Mouse (Mus musculus): ENCODE measurements around the gene Stx5a.

Gene Stx5a

GRCm38 (mm10) chr19:8741243-8741869, at the start of gene Stx5a:
TSS of gene Stx5a (plus strand) at chr19:8741413.
- DNase-seq (ENCODE audit: low spot score) = peak; percentile 96

DNA sequence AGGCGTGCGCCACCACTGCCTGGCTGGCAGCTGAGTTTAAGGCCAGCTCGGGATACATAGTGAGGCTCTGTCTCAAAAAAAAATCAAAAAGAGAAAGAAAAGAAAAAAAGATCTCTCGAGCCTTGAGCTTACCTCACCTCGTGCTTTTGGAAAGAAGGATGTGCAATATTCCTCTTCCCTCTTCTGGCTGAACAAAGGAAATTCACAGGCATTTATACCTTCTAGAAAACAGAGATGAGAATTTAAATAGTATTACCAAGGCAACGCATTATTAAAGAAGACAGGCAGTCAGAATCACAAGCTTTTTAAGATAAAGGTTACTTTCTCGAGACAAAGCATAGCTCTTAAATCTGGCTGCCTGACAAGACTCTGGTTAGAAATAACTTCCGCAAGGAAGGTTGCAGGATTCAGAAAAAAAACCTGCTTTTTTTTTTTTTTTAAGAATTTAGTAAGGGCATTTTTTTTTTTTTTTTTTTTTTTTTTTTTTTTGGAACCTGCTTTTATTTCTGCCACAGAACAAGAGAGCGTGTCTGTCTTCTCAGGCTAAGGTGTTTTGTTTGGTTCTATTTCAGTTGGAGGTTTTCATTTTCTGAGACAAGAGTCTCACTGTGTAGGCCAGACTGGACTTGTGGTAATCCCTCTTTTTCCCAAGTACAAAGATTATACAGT, 49.2 kb upstream of the Stx5a start:
- DNase-seq (ENCODE audit: low spot score) = no peak

- DNase-seq (ENCODE audit: low spot score) = no peak
Observed at GRCm38 (mm10) chr19:8692740-8693139, 48.5 kb upstream of the Stx5a start.

DNA sequence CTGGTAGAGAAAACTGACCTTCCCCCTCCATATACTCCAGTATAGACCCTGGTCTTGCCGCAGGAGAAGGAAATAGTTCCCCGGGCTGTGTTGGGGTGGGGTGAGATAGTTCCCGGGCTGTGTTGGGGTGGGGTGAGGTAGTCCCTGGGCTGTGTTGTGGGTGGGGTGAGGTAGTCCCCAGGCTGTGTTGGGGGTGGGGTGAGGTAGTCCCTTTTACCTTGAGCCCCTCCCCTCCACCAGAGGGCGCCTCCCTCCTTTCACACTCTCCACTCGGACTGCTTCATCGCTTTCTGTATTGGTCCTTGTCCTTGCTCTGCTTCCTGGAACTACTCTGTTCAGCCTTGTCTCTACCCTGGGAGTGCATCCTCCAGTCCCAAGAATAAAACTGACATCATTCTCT, 45.9 kb upstream of the Stx5a start:
- DNase-seq (ENCODE audit: low spot score) = peak; percentile 64

DNA sequence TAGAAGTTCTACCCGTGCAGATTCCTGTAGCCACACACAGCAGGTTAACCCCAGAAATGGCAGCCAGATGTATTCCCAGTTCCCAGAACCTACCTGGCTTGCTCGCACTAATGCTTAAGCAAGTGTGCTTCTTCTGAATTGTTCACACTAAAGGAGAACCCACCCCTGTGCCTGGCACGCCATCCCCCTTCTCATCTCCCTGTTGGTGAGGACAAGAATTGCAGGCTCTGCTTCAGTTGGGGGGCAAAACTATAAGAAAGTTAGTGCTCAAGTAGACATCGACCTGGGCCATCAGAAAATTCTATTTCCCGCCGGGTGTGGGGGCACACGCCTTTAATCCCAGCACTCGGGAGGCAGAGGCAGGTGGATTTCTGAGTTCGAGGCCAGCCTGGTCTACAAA, 41.6 kb upstream of the Stx5a start:
- no peak for DNase-seq (ENCODE audit: low spot score)

GRCm38 (mm10) chr19:8702458-8702857, 38.8 kb upstream of the Stx5a start:
- no peak for DNase-seq (ENCODE audit: low spot score)

GRCm38 (mm10) chr19:8703571-8703970, 37.6 kb upstream of the Stx5a start:
- DNase-seq (ENCODE audit: low spot score) = no peak

DNA sequence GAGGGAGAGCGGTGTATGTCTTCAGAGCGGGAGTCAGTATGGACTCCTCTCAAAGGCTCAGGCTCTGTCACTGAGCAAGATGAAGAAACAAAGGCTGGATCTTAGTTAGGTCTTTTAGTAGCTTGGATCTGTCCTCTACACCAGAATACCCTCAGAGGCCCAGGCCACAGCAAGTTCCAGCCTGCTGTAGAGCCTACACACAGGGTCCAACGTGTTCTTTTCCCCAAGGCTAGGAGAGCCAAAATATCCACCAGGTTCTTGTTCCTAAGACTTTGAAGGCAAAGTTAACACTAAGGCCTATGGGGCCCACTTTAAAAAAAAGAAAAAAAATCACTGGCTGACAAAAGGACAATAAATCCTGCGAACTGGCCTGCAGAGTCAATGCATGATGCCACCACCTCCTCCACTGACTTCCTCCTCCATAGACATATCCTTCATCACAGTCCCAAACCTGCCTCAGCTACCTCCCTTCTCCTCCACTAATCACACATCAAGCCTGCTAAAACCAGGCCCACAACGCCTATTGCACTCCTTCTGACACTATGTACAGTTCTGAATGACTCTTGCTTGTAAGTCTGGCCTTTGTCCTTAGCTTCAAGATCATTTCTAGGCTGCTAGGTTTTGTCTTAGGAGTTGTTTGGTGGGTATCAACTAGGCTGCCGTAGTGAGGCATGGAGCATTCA, 36.0 kb upstream of the Stx5a start:
- no peak for DNase-seq (ENCODE audit: low spot score)

- no peak for DNase-seq (ENCODE audit: low spot score)
Observed at GRCm38 (mm10) chr19:8706132-8706667, 35.0 kb upstream of the Stx5a start.

- DNase-seq (ENCODE audit: low spot score) = no peak
Observed at GRCm38 (mm10) chr19:8706930-8707329, 34.3 kb upstream of the Stx5a start.

DNA sequence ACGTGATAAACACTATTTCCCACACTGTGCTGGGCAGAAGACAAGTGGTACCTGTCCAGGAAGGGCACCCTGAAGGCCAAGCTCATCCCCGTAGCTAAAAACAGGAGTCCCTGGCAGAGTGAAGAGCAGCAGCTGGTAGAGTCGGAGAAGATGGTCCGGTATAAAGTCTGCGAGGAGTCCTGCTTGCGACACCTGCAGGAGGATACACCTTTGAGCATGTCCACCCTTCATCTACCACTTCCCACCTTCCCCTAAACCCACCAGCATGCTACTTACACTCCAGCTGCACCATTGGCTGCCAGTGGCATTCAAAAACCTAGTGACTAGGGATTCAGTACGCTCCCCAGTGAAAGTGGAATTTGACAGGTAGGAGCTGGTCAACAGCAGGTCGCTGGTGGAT, 32.3 kb upstream of the Stx5a start:
- DNase-seq (ENCODE audit: low spot score) = no peak

DNA sequence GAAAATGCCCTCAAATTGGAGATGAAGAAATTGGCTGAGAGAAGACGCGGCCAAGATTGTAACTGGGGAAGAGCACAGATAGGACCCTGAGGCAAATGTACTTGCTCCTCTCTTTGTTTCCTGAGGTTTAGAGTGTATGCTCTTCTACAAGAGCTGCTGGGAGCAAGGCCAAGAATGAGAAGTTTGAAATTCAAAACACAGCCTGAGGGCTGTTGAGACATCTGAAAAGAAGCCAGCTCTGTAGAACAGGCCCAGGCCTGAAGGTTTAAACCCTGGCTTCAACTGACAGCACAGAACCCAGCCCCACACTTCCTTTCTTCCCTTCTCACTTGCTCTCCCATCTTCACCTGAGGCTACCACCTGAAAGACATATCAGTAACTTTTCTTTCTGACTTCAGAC, 31.2 kb upstream of the Stx5a start:
- DNase-seq (ENCODE audit: low spot score) = no peak

- no peak for DNase-seq (ENCODE audit: low spot score)
Observed at GRCm38 (mm10) chr19:8711506-8711905, 29.7 kb upstream of the Stx5a start.

GRCm38 (mm10) chr19:8711949-8712869, 29.0 kb upstream of the Stx5a start:
- DNase-seq (ENCODE audit: low spot score) = no peak

GRCm38 (mm10) chr19:8712870-8713305, 28.3 kb upstream of the Stx5a start:
- DNase-seq (ENCODE audit: low spot score) = peak; percentile 83

DNA sequence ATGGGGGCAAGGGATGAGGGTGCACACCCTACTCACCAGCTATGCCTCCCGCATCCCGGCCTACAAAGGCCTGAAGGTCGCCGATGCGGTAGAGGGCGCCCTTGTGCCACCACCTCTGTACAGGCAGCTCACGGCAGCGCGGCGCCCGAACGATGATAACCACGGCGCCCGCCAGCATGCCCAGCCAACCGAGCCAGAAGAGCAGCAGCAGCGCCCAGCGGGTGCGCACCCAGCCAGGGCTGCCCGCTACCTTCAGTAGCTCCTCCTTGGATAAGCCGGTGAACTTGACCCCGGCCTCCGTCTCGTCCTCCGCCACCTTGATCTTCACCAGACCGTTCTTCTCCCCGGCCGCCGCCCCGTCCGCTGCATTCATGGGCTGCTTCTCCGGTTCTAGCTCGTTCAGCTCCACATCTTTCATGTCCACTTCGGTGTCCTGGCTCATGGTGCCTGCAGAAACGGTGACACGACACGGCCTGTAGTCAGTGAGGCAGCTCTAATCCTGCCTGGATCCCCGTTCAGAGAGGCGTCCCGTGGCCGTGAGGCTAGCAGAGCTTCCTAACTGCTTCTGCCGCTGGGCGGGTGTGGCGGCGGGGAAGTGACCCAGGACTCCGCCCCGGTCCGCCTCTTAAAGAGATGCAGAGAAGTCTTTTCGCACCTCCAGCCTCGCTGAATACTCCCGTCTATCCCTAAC, 27.8 kb upstream of the Stx5a start:
- DNase-seq (ENCODE audit: low spot score) = peak; percentile 94

DNA sequence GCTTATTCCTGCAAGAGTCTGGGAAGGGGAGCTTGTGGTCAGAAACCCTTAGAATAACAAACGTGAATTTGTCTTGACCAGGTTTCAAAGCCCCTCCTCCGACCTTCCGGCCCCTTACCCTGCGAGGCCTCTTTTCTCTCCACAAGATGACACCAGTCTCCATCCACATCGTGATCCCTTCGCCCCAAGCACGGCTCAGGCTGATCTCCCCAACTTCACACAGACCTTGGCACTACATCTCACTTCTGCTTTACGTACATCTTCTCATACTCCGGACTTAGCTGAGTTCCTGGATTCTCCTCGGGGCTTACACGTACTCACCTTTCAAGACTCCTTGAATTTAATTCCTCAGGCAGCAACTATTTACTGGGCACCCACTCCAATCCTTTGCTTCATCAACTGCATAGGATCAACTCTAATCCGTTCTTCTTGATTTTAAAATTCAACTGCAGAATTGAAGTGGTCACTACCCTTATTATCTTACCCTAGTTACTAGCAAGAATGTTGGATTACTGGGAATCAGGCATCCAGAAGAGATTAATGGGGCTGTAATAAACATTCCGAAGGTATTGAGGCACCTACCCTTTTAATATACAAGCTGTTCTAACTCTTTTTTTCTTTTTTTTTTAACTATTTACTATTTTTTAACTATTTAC, 27.1 kb upstream of the Stx5a start:
- no peak for DNase-seq (ENCODE audit: low spot score)

DNA sequence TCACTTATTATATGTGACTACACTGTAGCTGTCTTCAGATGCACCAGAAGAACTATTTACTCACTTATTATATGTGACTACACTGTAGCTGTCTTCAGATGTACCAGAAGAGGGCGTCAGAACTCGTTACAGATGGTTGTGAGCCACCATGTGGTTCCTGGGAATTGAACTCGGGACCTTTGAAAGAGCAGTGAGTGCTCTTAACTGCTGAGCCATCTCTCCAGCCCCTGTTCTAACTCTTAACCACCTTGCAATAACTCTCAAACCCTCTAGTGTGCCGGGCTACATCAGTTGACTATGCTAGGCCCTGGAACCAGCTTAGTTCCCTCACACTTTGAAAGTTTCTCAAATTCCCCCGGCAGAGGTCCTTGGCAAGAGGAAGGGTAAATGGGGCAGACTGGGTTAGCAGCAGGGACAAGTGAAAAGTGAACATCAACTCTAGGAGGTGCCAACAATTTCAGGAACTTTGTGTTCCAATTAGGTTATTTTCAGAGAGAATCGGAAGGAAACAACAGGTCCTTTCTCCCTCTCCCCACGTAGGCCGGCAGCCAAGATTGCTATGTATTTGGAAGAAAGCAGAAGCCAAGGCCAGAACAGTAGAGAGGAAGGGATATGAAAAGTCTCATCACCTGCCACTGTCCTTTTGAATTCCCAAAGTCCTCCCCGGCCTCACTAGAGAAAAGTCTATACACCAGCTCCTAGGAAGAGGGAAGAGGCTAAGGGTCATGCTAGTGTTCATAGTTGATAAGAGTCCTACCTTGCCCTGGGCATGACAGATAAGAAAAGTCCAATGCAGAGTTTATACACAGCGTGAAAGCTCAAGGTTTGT, 26.3 kb upstream of the Stx5a start:
- peak; percentile 81 for DNase-seq (ENCODE audit: low spot score)

DNA sequence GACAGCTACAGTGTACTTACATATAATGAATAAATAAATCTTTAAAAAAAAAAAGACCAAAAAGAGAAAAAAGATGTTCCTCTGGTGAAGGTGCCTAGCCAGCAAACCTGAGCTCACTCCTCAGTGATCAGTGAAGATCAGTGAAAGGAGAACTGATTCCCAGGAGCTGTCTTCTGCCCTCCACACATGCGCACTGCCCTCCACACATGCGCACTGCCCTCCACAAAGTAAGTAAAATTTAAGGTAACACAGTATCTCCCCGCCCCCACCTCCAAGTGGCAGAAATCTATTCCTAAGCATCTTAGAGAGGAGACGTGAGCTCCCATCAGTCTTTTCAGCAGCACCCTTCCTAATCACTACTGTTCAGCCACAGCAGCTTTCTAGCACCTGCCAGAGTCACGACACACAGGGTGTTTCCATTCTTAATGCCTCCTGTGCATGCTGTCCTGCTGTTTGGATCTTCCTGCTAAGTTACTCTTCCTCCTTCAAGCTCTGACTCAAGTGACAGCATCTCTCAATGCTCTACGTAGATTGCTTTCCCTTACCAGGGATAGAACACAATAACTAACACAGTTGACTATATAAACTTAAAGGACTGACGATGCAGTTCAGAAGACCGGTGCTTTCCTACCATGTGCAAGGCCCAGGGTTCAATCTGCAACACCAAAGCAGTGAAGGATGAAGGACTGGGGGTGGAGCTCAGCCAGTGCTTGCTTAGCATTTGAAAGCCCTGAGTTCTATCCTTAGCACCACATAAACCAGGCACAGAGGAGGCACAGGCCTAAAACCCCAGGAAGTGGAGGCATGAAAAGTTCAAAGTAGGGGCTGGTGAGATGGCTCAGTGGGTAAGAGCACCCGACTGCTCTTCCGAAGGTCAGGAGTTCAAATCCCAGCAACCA, 25.1 kb upstream of the Stx5a start:
- no peak for DNase-seq (ENCODE audit: low spot score)

Data from testis, postnatal 10 days (tissue).